ENCODE assay signal across 9 mouse cellular contexts in the genomic region with DNA sequence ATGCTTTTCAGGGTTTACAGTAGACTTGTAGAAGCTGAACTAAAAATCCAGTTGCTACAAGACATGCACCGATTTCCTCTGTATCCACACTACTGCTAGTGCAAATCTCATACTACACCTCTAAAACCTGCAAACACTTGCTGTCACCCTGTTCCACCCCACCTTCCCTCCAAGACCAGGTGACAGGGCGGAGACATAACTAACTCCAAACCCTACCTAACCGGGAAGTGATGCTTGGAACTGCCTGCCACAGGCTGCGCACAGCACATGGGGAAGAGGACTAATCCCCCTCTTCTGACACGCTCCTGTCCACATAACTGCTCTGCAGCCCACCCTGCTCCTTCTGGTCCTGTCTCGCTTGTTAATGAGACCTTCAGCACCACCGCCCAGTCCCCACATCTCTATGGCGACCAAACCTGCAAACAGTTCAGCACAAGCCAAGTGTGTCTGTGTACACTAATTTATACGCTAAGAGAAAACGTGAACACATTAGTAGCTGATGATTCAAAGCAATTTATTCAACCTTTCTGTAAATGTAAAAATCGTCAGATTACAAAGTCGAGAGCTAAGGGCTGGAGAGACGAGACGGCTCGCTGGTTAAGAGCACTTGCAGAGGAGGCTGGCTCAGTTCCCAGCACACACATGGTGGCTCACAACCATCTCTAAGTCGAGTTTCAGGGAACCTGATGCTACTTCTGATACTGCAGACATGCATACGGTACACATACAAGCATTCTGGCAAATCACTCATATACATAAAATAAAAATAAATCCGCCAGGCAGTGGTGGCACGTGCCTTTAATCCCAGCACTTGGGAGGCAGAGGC. TPM values are rescaled to one million over a fixed set of nuclear protein-coding genes. Genes with fewer than 3 reads are reported as not detected.
DNase-seq lines count a peak whose midpoint lies in the region; ATAC-seq and TF ChIP-seq lines count a peak whose summit lies in the region.
"Had no signal": no experiment of that assay in that cellular context is flagged by ENCODE, and none has a peak within 500 bp of the region (broad histone marks: within the 10 kb centered on the region; RNA-seq: fewer than 3 reads in every experiment).

No protein-coding gene starts in this region.

- no peak overlapping the region for H3K9ac ChIP-seq in hindbrain, postnatal 0 days (replicated peaks; ENCODE audit: low read length)
- H3K9ac ChIP-seq in hindbrain, embryonic 11.5 days (ENCODE audit: low read depth, low read length): no peak overlapping the region
- no peak overlapping the region for H3K9ac ChIP-seq in midbrain, embryonic 14.5 days (replicated peaks; ENCODE audit: low read length)
- no peak overlapping the region for H3K9ac ChIP-seq in midbrain, embryonic 11.5 days (ENCODE audit: low read length)
- H3K9ac ChIP-seq in intestine, embryonic 14.5 days (ENCODE audit: low read length): no peak overlapping the region
- no peak overlapping the region for H3K9ac ChIP-seq in stomach, embryonic 14.5 days (replicated peaks; ENCODE audit: low read depth, low read length)

- H3K4me1 ChIP-seq in hindbrain, postnatal 0 days (ENCODE audit: insufficient read depth, low read length): 0 out of 2 replicates have a peak, but pooled peaks cover 3% of the 10 kb centered on the region
- peaks cover 6% of the 10 kb centered on the region for H3K4me1 ChIP-seq in hindbrain, embryonic 11.5 days (replicated peaks; ENCODE audit: control insufficient read depth, insufficient read depth, low read length)
- H3K4me1 ChIP-seq in midbrain, embryonic 14.5 days (ENCODE audit: control insufficient read depth, insufficient read depth, low read length): peaks cover 11% of the 10 kb centered on the region; the same call in 1 of the 2 replicates
- H3K4me1 ChIP-seq in midbrain, embryonic 11.5 days (ENCODE audit: control insufficient read depth, insufficient read depth, low read length): peaks cover 12% of the 10 kb centered on the region
- peaks cover 28% of the 10 kb centered on the region for H3K4me1 ChIP-seq in intestine, embryonic 14.5 days (replicated peaks; ENCODE audit: control insufficient read depth, insufficient read depth, low read length)
- peaks cover 30% of the 10 kb centered on the region for H3K4me1 ChIP-seq in stomach, embryonic 14.5 days (ENCODE audit: control insufficient read depth, insufficient read depth, low read length)

- no peak overlapping the region for H3K27ac ChIP-seq in hindbrain, postnatal 0 days
- H3K27ac ChIP-seq in hindbrain, embryonic 11.5 days (ENCODE audit: low read depth, low read length): no peak overlapping the region
- no peak overlapping the region for H3K27ac ChIP-seq in midbrain, embryonic 14.5 days (replicated peaks; ENCODE audit: low read depth, low read length)
- no peak overlapping the region for H3K27ac ChIP-seq in midbrain, embryonic 11.5 days (ENCODE audit: low read depth, low read length)
- 0 out of 2 replicates have a peak overlapping the region, but pooled peaks have one; percentile 1 for H3K27ac ChIP-seq in intestine, embryonic 14.5 days (ENCODE audit: low read depth)
- no peak overlapping the region for H3K27ac ChIP-seq in stomach, embryonic 14.5 days (ENCODE audit: low read length)

- H3K27me3 ChIP-seq in hindbrain, postnatal 0 days (ENCODE audit: insufficient read depth, low read length): no peaks in the 10 kb centered on the region
- H3K27me3 ChIP-seq in hindbrain, embryonic 11.5 days (ENCODE audit: control insufficient read depth, insufficient read depth, low read length): no peaks in the 10 kb centered on the region
- no peaks in the 10 kb centered on the region for H3K27me3 ChIP-seq in midbrain, embryonic 14.5 days (ENCODE audit: control insufficient read depth, insufficient read depth, low read length)
- no peaks in the 10 kb centered on the region for H3K27me3 ChIP-seq in midbrain, embryonic 11.5 days (ENCODE audit: control insufficient read depth, insufficient read depth, low read length)
- no peaks in the 10 kb centered on the region for H3K27me3 ChIP-seq in intestine, embryonic 14.5 days (replicated peaks; ENCODE audit: control insufficient read depth, insufficient read depth, low read length)
- H3K27me3 ChIP-seq in stomach, embryonic 14.5 days (ENCODE audit: control insufficient read depth, insufficient read depth, low read length): no peaks in the 10 kb centered on the region

- H3K4me3 ChIP-seq in hindbrain, postnatal 0 days (ENCODE audit: low read length): no peak overlapping the region
- H3K4me3 ChIP-seq in hindbrain, embryonic 11.5 days (ENCODE audit: low read depth, low read length): no peak overlapping the region
- no peak overlapping the region for H3K4me3 ChIP-seq in midbrain, embryonic 14.5 days (replicated peaks; ENCODE audit: low read depth, low read length)
- H3K4me3 ChIP-seq in midbrain, embryonic 11.5 days (ENCODE audit: low read depth, low read length): no peak overlapping the region
- H3K4me3 ChIP-seq in intestine, embryonic 14.5 days (ENCODE audit: low read depth, low read length): no peak overlapping the region
- H3K4me3 ChIP-seq in stomach, embryonic 14.5 days (ENCODE audit: low read depth, low read length): no peak overlapping the region

- no peaks in the 10 kb centered on the region for H3K9me3 ChIP-seq in hindbrain, postnatal 0 days (ENCODE audit: low read length)
- no peaks in the 10 kb centered on the region for H3K9me3 ChIP-seq in hindbrain, embryonic 11.5 days (ENCODE audit: control insufficient read depth, low read length)
- no peaks in the 10 kb centered on the region for H3K9me3 ChIP-seq in midbrain, embryonic 14.5 days (ENCODE audit: control insufficient read depth, low read length)
- H3K9me3 ChIP-seq in midbrain, embryonic 11.5 days (ENCODE audit: control insufficient read depth, low read length): no peaks in the 10 kb centered on the region
- no peaks in the 10 kb centered on the region for H3K9me3 ChIP-seq in intestine, embryonic 14.5 days (ENCODE audit: control insufficient read depth, low read length)
- no peaks in the 10 kb centered on the region for H3K9me3 ChIP-seq in stomach, embryonic 14.5 days (ENCODE audit: control insufficient read depth, low read depth, low read length)

- no peaks in the 10 kb centered on the region for H3K36me3 ChIP-seq in hindbrain, postnatal 0 days (ENCODE audit: insufficient read depth, low read length)
- H3K36me3 ChIP-seq in hindbrain, embryonic 11.5 days (ENCODE audit: control insufficient read depth, insufficient read depth, low read length): no peaks in the 10 kb centered on the region
- H3K36me3 ChIP-seq in midbrain, embryonic 14.5 days (ENCODE audit: control insufficient read depth, insufficient read depth, low read length): no peaks in the 10 kb centered on the region
- no peaks in the 10 kb centered on the region for H3K36me3 ChIP-seq in midbrain, embryonic 11.5 days (ENCODE audit: control insufficient read depth, insufficient read depth, low read length)
- H3K36me3 ChIP-seq in intestine, embryonic 14.5 days (ENCODE audit: control insufficient read depth, insufficient read depth, low read length): no peaks in the 10 kb centered on the region; the same call in 1 of the 2 replicates
- no peaks in the 10 kb centered on the region for H3K36me3 ChIP-seq in stomach, embryonic 14.5 days (ENCODE audit: control insufficient read depth, insufficient read depth, low read length)

- ATAC-seq in hindbrain, postnatal 0 days: no peak
- no peak for ATAC-seq in hindbrain, embryonic 11.5 days (ENCODE audit: low FRiP score)
- no peak for ATAC-seq in midbrain, embryonic 14.5 days (ENCODE audit: low FRiP score, low TSS enrichment)
- no peak for ATAC-seq in midbrain, embryonic 11.5 days (ENCODE audit: low FRiP score)
- no peak for ATAC-seq in intestine, embryonic 14.5 days (replicated peaks; ENCODE audit: low FRiP score, low TSS enrichment, low read depth)
- no peak for ATAC-seq in stomach, embryonic 14.5 days (ENCODE audit: insufficient number of reproducible peaks, insufficient read depth, low FRiP score, low read depth)
- ATAC-seq: inflammation-experienced regulatory T-cells, adult 6 months had no signal

- TF ChIP-seq CTCF in hindbrain, postnatal 0 days (IDR thresholded peaks at IDR 0.05; ENCODE audit: low read depth): no peak

- H3K4me2 ChIP-seq in hindbrain, postnatal 0 days (ENCODE audit: low read depth, low read length): no peak overlapping the region
- no peak overlapping the region for H3K4me2 ChIP-seq in hindbrain, embryonic 11.5 days (replicated peaks; ENCODE audit: low read depth, low read length)
- no peak overlapping the region for H3K4me2 ChIP-seq in midbrain, embryonic 14.5 days (ENCODE audit: low read length)
- no peak overlapping the region for H3K4me2 ChIP-seq in midbrain, embryonic 11.5 days
- H3K4me2 ChIP-seq in intestine, embryonic 14.5 days (ENCODE audit: low read length): no peak overlapping the region
- 0 out of 2 replicates have a peak overlapping the region, but pooled peaks have one; percentile 10 for H3K4me2 ChIP-seq in stomach, embryonic 14.5 days (replicated peaks; ENCODE audit: low read depth, low read length)

- DNase-seq in hindbrain, postnatal 0 days (ENCODE audit: low spot score): peak; percentile 47
- no peak for DNase-seq in hindbrain, embryonic 11.5 days (ENCODE audit: low spot score)
- peak; percentile 26 for DNase-seq in midbrain, embryonic 14.5 days
- no peak for DNase-seq in midbrain, embryonic 11.5 days (ENCODE audit: low spot score, missing footprints)
- DNase-seq in intestine, embryonic 14.5 days (ENCODE audit: low spot score): no peak
- no peak for DNase-seq in thymus, postnatal 4 days
- DNase-seq in adrenal gland, postnatal 10 days: no peak

- WGBS in hindbrain, postnatal 0 days: 42% methylated on average over 19 of the region's 19 CpGs
- 75% methylated on average over 19 of the region's 19 CpGs for WGBS in hindbrain, embryonic 11.5 days
- 64% methylated on average over 19 of the region's 19 CpGs for WGBS in midbrain, embryonic 14.5 days
- WGBS in midbrain, embryonic 11.5 days: 79% methylated on average over 19 of the region's 19 CpGs
- 60% methylated on average over 19 of the region's 19 CpGs for WGBS in intestine, embryonic 14.5 days
- WGBS in stomach, embryonic 14.5 days: 50% methylated on average over 19 of the region's 19 CpGs

RNA-seq across cellular contexts. Expression of gene Ube4b, which starts 21.7 kb away (rescaled TPM):
- 81.6 and 117 TPM in 2 replicates for total RNA-seq in hindbrain, postnatal 0 days (2014; rRNA removed)
- 44.3 and 48.1 TPM in 2 replicates for polyA plus RNA-seq in hindbrain, postnatal 0 days (2015; fragmentation: Nextera tagmentation; extraction: Ambion mirVana)
- 53.3 and 58.9 TPM in 2 replicates for polyA plus RNA-seq in hindbrain, embryonic 11.5 days (2014; fragmentation: Nextera tagmentation; extraction: Ambion mirVana)
- 56.8 and 59.1 TPM in 2 replicates for polyA plus RNA-seq in midbrain, embryonic 14.5 days (2014; fragmentation: Nextera tagmentation; extraction: Ambion mirVana)
- polyA plus RNA-seq in midbrain, embryonic 11.5 days (2014; fragmentation: Nextera tagmentation; extraction: Ambion mirVana): 53.3 and 53.7 TPM in 2 replicates
- polyA plus RNA-seq in intestine, embryonic 14.5 days (2014; fragmentation: Nextera tagmentation; extraction: Ambion mirVana): 40.8 and 42.5 TPM in 2 replicates
- polyA plus RNA-seq in stomach, embryonic 14.5 days (2014; fragmentation: Nextera tagmentation; extraction: Ambion mirVana): 41.7 and 44.3 TPM in 2 replicates
- 10 to 100 TPM; 73.0 to 80.0 TPM for total RNA-seq in adrenal gland, postnatal 10 days (2021)

RNA-seq across cellular contexts. Expression of gene Rbp7, which starts 49.9 kb away (rescaled TPM):
- not detected in 2 replicates for total RNA-seq in hindbrain, postnatal 0 days (2014; rRNA removed)
- 0.34 TPM in 1 of 2 replicates, not detected in the other for polyA plus RNA-seq in hindbrain, postnatal 0 days (2015; fragmentation: Nextera tagmentation; extraction: Ambion mirVana)
- polyA plus RNA-seq in hindbrain, embryonic 11.5 days (2014; fragmentation: Nextera tagmentation; extraction: Ambion mirVana): not detected in 2 replicates
- polyA plus RNA-seq in midbrain, embryonic 14.5 days (2014; fragmentation: Nextera tagmentation; extraction: Ambion mirVana): 0.50 TPM in 1 of 2 replicates, not detected in the other
- polyA plus RNA-seq in midbrain, embryonic 11.5 days (2014; fragmentation: Nextera tagmentation; extraction: Ambion mirVana): not detected in 2 replicates
- 0.63 and 1.5 TPM in 2 replicates for polyA plus RNA-seq in intestine, embryonic 14.5 days (2014; fragmentation: Nextera tagmentation; extraction: Ambion mirVana)
- 1.9 TPM in 2 replicates for polyA plus RNA-seq in stomach, embryonic 14.5 days (2014; fragmentation: Nextera tagmentation; extraction: Ambion mirVana)
- 100 to 1,000 TPM in 1 of 2 experiments, 10 to 100 TPM in 1; 56.2 to 118 TPM for total RNA-seq in adrenal gland, postnatal 10 days (2021)
- polyA plus RNA-seq: inflammation-experienced regulatory T-cells, adult 6 months had no signal

Comparison
In these comparisons a context has a peak if more than half of its experiments do, and no peak if none do; other contexts are left out.
1. DNase-seq: peak in hindbrain, postnatal 0 days (single experiment) and midbrain, embryonic 14.5 days (single experiment); none in hindbrain, embryonic 11.5 days (single experiment), midbrain, embryonic 11.5 days (single experiment), intestine, embryonic 14.5 days (single experiment), thymus, postnatal 4 days (single experiment) and adrenal gland, postnatal 10 days (single experiment).